Mouse (Mus musculus): ENCODE results near the gene Prss35. TPM values are rescaled to one million over a fixed set of nuclear protein-coding genes. Genes with fewer than 3 reads are reported as not detected.

The Prss35 gene
- polyA plus RNA-seq, 1 experiment = 0.20 TPM

GRCm38 (mm10) chr9:86797553-86797952 lies 54.1 kb downstream of the Prss35 start:
- no peaks in the 10 kb centered on the region for H3K36me3 ChIP-seq (ENCODE audit: control insufficient read depth, insufficient read depth, low read length)
- 83% methylated on average over 4 of the region's 4 CpGs for WGBS
- DNase-seq = no peak
- no peak overlapping the region for H3K4me3 ChIP-seq (ENCODE audit: insufficient read depth, low read depth, low read length)
- H3K4me1 ChIP-seq (ENCODE audit: control insufficient read depth, insufficient read depth, low read length) = no peaks in the 10 kb centered on the region
- no peaks in the 10 kb centered on the region for H3K27me3 ChIP-seq (replicated peaks; ENCODE audit: control insufficient read depth, insufficient read depth, low read length)
- TF ChIP-seq CTCF (conservative IDR thresholded peaks at IDR 0.05; ENCODE audit: insufficient read depth, insufficient read length, low read depth, low read length) (no peak), POLR2A (IDR thresholded peaks at IDR 0.05; ENCODE audit: low read depth, low read length) (no peak)
- no peak overlapping the region for H3K27ac ChIP-seq (ENCODE audit: insufficient read depth, low read depth, low read length)

- Histone ChIP-seq H3K36me3 (ENCODE audit: control insufficient read depth, insufficient read depth, low read length) (no peaks in the 10 kb centered on the region), H3K27me3 (replicated peaks; ENCODE audit: control insufficient read depth, insufficient read depth, low read length) (no peaks in the 10 kb centered on the region), H3K4me3 (ENCODE audit: insufficient read depth, low read depth, low read length) (no peak overlapping the region), H3K27ac (ENCODE audit: insufficient read depth, low read depth, low read length) (no peak overlapping the region), H3K4me1 (ENCODE audit: control insufficient read depth, insufficient read depth, low read length) (no peaks in the 10 kb centered on the region)
- TF ChIP-seq CTCF (conservative IDR thresholded peaks at IDR 0.05; ENCODE audit: insufficient read depth, insufficient read length, low read depth, low read length) (no peak), POLR2A (IDR thresholded peaks at IDR 0.05; ENCODE audit: low read depth, low read length) (no peak)
- 90% methylated on average over 5 of the region's 5 CpGs for WGBS
- DNase-seq = no peak
Observed at GRCm38 (mm10) chr9:86798129-86798528, 54.7 kb downstream of the Prss35 start.

- H3K36me3 ChIP-seq (ENCODE audit: control insufficient read depth, insufficient read depth, low read length) = no peaks in the 10 kb centered on the region
- no peaks in the 10 kb centered on the region for H3K4me1 ChIP-seq (ENCODE audit: control insufficient read depth, insufficient read depth, low read length)
- 43% methylated on average over 7 of the region's 7 CpGs for WGBS
- H3K4me3 ChIP-seq (ENCODE audit: insufficient read depth, low read depth, low read length) = no peak overlapping the region
- H3K27ac ChIP-seq (ENCODE audit: insufficient read depth, low read depth, low read length) = no peak overlapping the region
- no peaks in the 10 kb centered on the region for H3K27me3 ChIP-seq (replicated peaks; ENCODE audit: control insufficient read depth, insufficient read depth, low read length)
- DNase-seq = no peak
- no peak for TF ChIP-seq POLR2A (IDR thresholded peaks at IDR 0.05; ENCODE audit: low read depth, low read length)
- no peak for TF ChIP-seq CTCF (conservative IDR thresholded peaks at IDR 0.05; ENCODE audit: insufficient read depth, insufficient read length, low read depth, low read length)
Observed at GRCm38 (mm10) chr9:86798686-86799085, 55.2 kb downstream of the Prss35 start.

GRCm38 (mm10) chr9:86799099-86799498 lies 55.6 kb downstream of the Prss35 start:
- Histone ChIP-seq H3K36me3 (ENCODE audit: control insufficient read depth, insufficient read depth, low read length) (no peaks in the 10 kb centered on the region), H3K4me1 (ENCODE audit: control insufficient read depth, insufficient read depth, low read length) (no peaks in the 10 kb centered on the region), H3K27me3 (replicated peaks; ENCODE audit: control insufficient read depth, insufficient read depth, low read length) (no peaks in the 10 kb centered on the region), H3K4me3 (ENCODE audit: insufficient read depth, low read depth, low read length) (no peak overlapping the region), H3K27ac (ENCODE audit: insufficient read depth, low read depth, low read length) (no peak overlapping the region)
- 54% methylated on average over 7 of the region's 7 CpGs for WGBS
- TF ChIP-seq POLR2A (IDR thresholded peaks at IDR 0.05; ENCODE audit: low read depth, low read length) (no peak), CTCF (conservative IDR thresholded peaks at IDR 0.05; ENCODE audit: insufficient read depth, insufficient read length, low read depth, low read length) (no peak)
- DNase-seq = no peak

- Histone ChIP-seq H3K36me3 (ENCODE audit: control insufficient read depth, insufficient read depth, low read length) (no peaks in the 10 kb centered on the region), H3K27ac (ENCODE audit: insufficient read depth, low read depth, low read length) (no peak overlapping the region), H3K27me3 (replicated peaks; ENCODE audit: control insufficient read depth, insufficient read depth, low read length) (peaks cover 2% of the 10 kb centered on the region; the same call in 1 of the 2 replicates), H3K4me3 (ENCODE audit: insufficient read depth, low read depth, low read length) (no peak overlapping the region), H3K4me1 (ENCODE audit: control insufficient read depth, insufficient read depth, low read length) (no peaks in the 10 kb centered on the region)
- DNase-seq = peak; percentile 51
- WGBS = 25% methylated on average over 3 of the region's 3 CpGs
- TF ChIP-seq CTCF (conservative IDR thresholded peaks at IDR 0.05; ENCODE audit: insufficient read depth, insufficient read length, low read depth, low read length) (peak; percentile 48), POLR2A (IDR thresholded peaks at IDR 0.05; ENCODE audit: low read depth, low read length) (no peak)
Observed at GRCm38 (mm10) chr9:86800600-86801163, 57.2 kb downstream of the Prss35 start.

Other genes starting within 250 kb of the Prss35 start
- gene Pgm3, start 171.8 kb upstream of the Prss35 start, polyA plus RNA-seq (2012; rRNA removed) = 10.9 TPM in 2 replicates
- gene Rwdd2a, start 171.7 kb upstream of the Prss35 start, polyA plus RNA-seq (2012; rRNA removed) = 1.0 and 1.1 TPM in 2 replicates
- gene Me1, start 47.7 kb upstream of the Prss35 start, polyA plus RNA-seq (2012; rRNA removed) = 150 and 153 TPM in 2 replicates
- gene Snap91, start 137.0 kb downstream of the Prss35 start, polyA plus RNA-seq (2012; rRNA removed) = 3.4 and 4.1 TPM in 2 replicates